Mouse (Mus musculus) limb, embryonic 11.5 days (tissue): Measurements from ENCODE around the gene Zfp12. TPM values are rescaled to one million over a fixed set of nuclear protein-coding genes. Genes with fewer than 3 reads are reported as not detected.

ENCODE experiments used
- ATAC-seq: fragments of 200-750 bp; cut with Nextera tagmentation; 2 replicates; pipeline ENCODE4 v1.8.0; 2017; ENCODE audit warnings: low read depth; ENCODE audit not compliant: insufficient number of reproducible peaks, low FRiP score, low TSS enrichment
- DNase-seq: peaks from one replicate; pipeline ENCODE4 v3.0.0-alpha.2; 2015; ENCODE audit warnings: low spot score
- H3K27ac ChIP-seq: fragments of 300-500 bp; sonication (generic); replicated peaks from 2 replicates; pipeline ENCODE4 v1.5.1; 2014; ENCODE audit warnings: low read depth, mild to moderate bottlenecking, low read length
- H3K27me3 ChIP-seq: fragments of 300-500 bp; sonication (generic); 2 replicates; pipeline ENCODE4 v1.6.1; 2014; ENCODE audit warnings: mild to moderate bottlenecking, low read length, mixed read lengths; ENCODE audit not compliant: control insufficient read depth, insufficient read depth
- H3K36me3 ChIP-seq: fragments of 300-500 bp; sonication (generic); 2 replicates; pipeline ENCODE4 v1.6.1; 2014; ENCODE audit warnings: mild to moderate bottlenecking, low read length, moderate library complexity, mixed read lengths; ENCODE audit not compliant: control insufficient read depth, insufficient read depth
- H3K4me1 ChIP-seq: fragments of 300-500 bp; sonication (generic); 2 replicates; pipeline ENCODE4 v1.6.1; 2014; ENCODE audit warnings: low read length, mixed read lengths; ENCODE audit not compliant: control insufficient read depth, insufficient read depth
- H3K4me2 ChIP-seq: fragments of 300-500 bp; sonication (generic); 2 replicates; pipeline ENCODE4 v1.6.1; 2014; ENCODE audit warnings: low read depth, mild to moderate bottlenecking, moderate library complexity; ENCODE audit not compliant: severe bottlenecking
- H3K4me3 ChIP-seq: fragments of 300-500 bp; sonication (generic); 2 replicates; pipeline ENCODE4 v1.5.1; 2014; ENCODE audit warnings: low read depth, low read length
- H3K9ac ChIP-seq: fragments of 300-500 bp; sonication (generic); 2 replicates; pipeline ENCODE4 v1.6.1; 2014; ENCODE audit warnings: mild to moderate bottlenecking, low read length
- H3K9me3 ChIP-seq: fragments of 300-500 bp; sonication (generic); 2 replicates; pipeline ENCODE4 v1.6.1; 2016; ENCODE audit warnings: low read length; ENCODE audit not compliant: control insufficient read depth
- WGBS: fragments of 180-500 bp; shearing (Covaris S2); extraction: QIAGEN DNeasy Blood & Tissue Kit; methylation state at CpG from one replicate; pipeline ENCODE4 v1.1.7; 2014; 5-methylcytosine and 5-hydroxymethylcytosine counted together
- polyA plus RNA-seq: library from polyadenylated mRNA; unstranded; fragments of >200 nt; fragmentation: Nextera tagmentation; extraction: Ambion mirVana; gene quantifications from 2 replicates; pipeline ENCODE4 v1.2.1, GENCODE M21; 2014

Zfp12 gene
- polyA plus RNA-seq, 1 experiment from 2014 or later = 20.8 TPM

DNA sequence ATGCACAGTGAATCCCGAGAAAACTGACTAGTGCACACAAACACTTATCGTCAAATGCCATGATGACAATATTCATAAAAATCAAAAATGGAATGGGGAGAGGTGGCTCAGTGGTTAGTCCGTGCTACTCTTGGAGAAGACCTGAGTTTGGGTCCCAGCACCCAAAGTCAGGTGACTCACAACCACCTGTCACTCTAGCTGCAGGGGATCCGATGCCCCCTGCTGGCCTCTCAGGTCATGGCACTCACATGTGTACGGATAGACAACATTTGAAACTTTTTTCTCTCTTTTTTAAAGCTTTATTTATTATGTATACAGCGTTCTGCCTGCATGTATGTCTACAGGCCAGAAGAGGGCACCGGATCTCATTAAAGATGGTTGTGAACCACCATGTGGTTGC, 63.4 kb downstream of the Zfp12 start:
- Histone ChIP-seq H3K27ac (no peak overlapping the region), H3K9me3 (no peaks in the 10 kb centered on the region), H3K4me3 (no peak overlapping the region), H3K27me3 (peaks cover 13% of the 10 kb centered on the region), H3K4me2 (no peak overlapping the region), H3K4me1 (no peaks in the 10 kb centered on the region), H3K9ac (no peak overlapping the region), H3K36me3 (peaks cover 16% of the 10 kb centered on the region)
- DNase-seq = no peak
- no peak for ATAC-seq
- WGBS = 91% methylated on average over 7 of the region's 7 CpGs

Other genes with a start within 250 kb of the Zfp12 start
- 36.6 and 37.7 TPM in 2 replicates for gene Rnf216, start 122.2 kb upstream of the Zfp12 start, polyA plus RNA-seq
- not detected in 2 replicates for gene Olfr718-ps1, start 87.6 kb upstream of the Zfp12 start, polyA plus RNA-seq
- 13.3 and 15.6 TPM in 2 replicates for gene Rbak, start 54.4 kb upstream of the Zfp12 start, polyA plus RNA-seq
- not detected in 2 replicates for gene Spdye4b, start 54.1 kb upstream of the Zfp12 start, polyA plus RNA-seq
- gene Spdye4a, start 8.3 kb upstream of the Zfp12 start, polyA plus RNA-seq = not detected in 2 replicates
- 2.0 and 3.4 TPM in 2 replicates for gene Zfp316, start 34.9 kb downstream of the Zfp12 start, polyA plus RNA-seq
- 0.08 TPM in 1 of 2 replicates, not detected in the other for gene Zfp853, start 58.5 kb downstream of the Zfp12 start, polyA plus RNA-seq
- 52.5 and 53.4 TPM in 2 replicates for gene E130309D02Rik, start 80.2 kb downstream of the Zfp12 start, polyA plus RNA-seq
- gene Zdhhc4, start 94.1 kb downstream of the Zfp12 start, polyA plus RNA-seq = 74.1 and 75.1 TPM in 2 replicates
- gene Grid2ip, start 122.2 kb downstream of the Zfp12 start, polyA plus RNA-seq = 0.31 and 0.88 TPM in 2 replicates
- gene Kdelr2, start 168.7 kb downstream of the Zfp12 start, polyA plus RNA-seq = 265 and 281 TPM in 2 replicates
- gene Daglb, start 229.4 kb downstream of the Zfp12 start, polyA plus RNA-seq = 9.2 and 9.4 TPM in 2 replicates